ENCODE assay signal across 8 mouse cellular contexts in genomic region chr2:181568272-181569008, GRCm38 (mm10). TPM values are rescaled to one million over a fixed set of nuclear protein-coding genes. Genes with fewer than 3 reads are reported as not detected.
DNase-seq lines count a peak whose midpoint lies in the region; ATAC-seq lines count a peak whose summit lies in the region.

No protein-coding gene starts in this region.

- H3K9ac ChIP-seq in forebrain, embryonic 15.5 days (replicated peaks) = no peak overlapping the region
- peak overlapping the region; percentile 42 for H3K9ac ChIP-seq in liver, embryonic 12.5 days

- ATAC-seq in forebrain, embryonic 15.5 days (replicated peaks) = no peak
- ATAC-seq in liver, embryonic 12.5 days = peak; percentile 83

- DNase-seq in forebrain, embryonic 10.5 days (ENCODE audit: extremely low spot score, low spot score) = peak; percentile 37
- peak; percentile 51 for DNase-seq in urinary bladder, postnatal 25 days (ENCODE audit: low spot score)
- DNase-seq in urinary bladder, adult 18-20 months (ENCODE audit: low spot score in 2 of 2) = no peak
- DNase-seq in forelimb bud, embryonic 11.5 days (ENCODE audit: low read depth, low spot score) = peak; percentile 28
- DNase-seq in spleen, postnatal 36 days (ENCODE audit: low spot score in 2 of 2) = peak; percentile 40 to 52
- no peak for DNase-seq in layer of hippocampus, adult 11-12 months (ENCODE audit: low spot score)

- no peak overlapping the region for H3K27ac ChIP-seq in forebrain, embryonic 10.5 days
- H3K27ac ChIP-seq in forebrain, embryonic 15.5 days (replicated peaks) = no peak overlapping the region
- peak overlapping the region; percentile 75 for H3K27ac ChIP-seq in liver, embryonic 12.5 days

- peaks cover 3% of the 10 kb centered on the region; the same call in 1 of the 2 replicates for H3K4me1 ChIP-seq in forebrain, embryonic 10.5 days
- no peaks in the 10 kb centered on the region for H3K4me1 ChIP-seq in forebrain, embryonic 15.5 days
- H3K4me1 ChIP-seq in liver, embryonic 12.5 days = peaks cover 42% of the 10 kb centered on the region

- H3K36me3 ChIP-seq in forebrain, embryonic 10.5 days (replicated peaks) = peaks cover 7% of the 10 kb centered on the region
- peaks cover 3% of the 10 kb centered on the region; the same call in 1 of the 2 replicates for H3K36me3 ChIP-seq in forebrain, embryonic 15.5 days
- H3K36me3 ChIP-seq in liver, embryonic 12.5 days = peaks cover 20% of the 10 kb centered on the region

- 84% methylated on average over 7 of the region's 7 CpGs for WGBS in forebrain, embryonic 10.5 days
- WGBS in forebrain, embryonic 15.5 days = 81% methylated on average over 7 of the region's 7 CpGs
- 25% methylated on average over 7 of the region's 7 CpGs for WGBS in liver, embryonic 12.5 days (ENCODE audit: insufficient replicate concordance)

- H3K4me2 ChIP-seq in forebrain, embryonic 15.5 days (replicated peaks) = no peak overlapping the region
- H3K4me2 ChIP-seq in liver, embryonic 12.5 days = peak overlapping the region; percentile 45

- no peaks in the 10 kb centered on the region for H3K27me3 ChIP-seq in forebrain, embryonic 10.5 days (ENCODE audit: poor library complexity, severe bottlenecking)
- no peaks in the 10 kb centered on the region for H3K27me3 ChIP-seq in forebrain, embryonic 15.5 days
- H3K27me3 ChIP-seq in liver, embryonic 12.5 days (replicated peaks) = no peaks in the 10 kb centered on the region

- H3K9me3 ChIP-seq in forebrain, embryonic 10.5 days = no peaks in the 10 kb centered on the region
- H3K9me3 ChIP-seq in forebrain, embryonic 15.5 days = no peaks in the 10 kb centered on the region
- no peaks in the 10 kb centered on the region for H3K9me3 ChIP-seq in liver, embryonic 12.5 days (replicated peaks)

- no peak overlapping the region for H3K4me3 ChIP-seq in forebrain, embryonic 10.5 days
- no peak overlapping the region for H3K4me3 ChIP-seq in forebrain, embryonic 15.5 days
- no peak overlapping the region for H3K4me3 ChIP-seq in liver, embryonic 12.5 days

RNA-seq across cellular contexts. Expression of gene Uckl1, which starts 16.3 kb away (rescaled TPM):
- 40.7 and 41.3 TPM in 2 replicates for polyA plus RNA-seq in forebrain, embryonic 10.5 days (2016; fragmentation: Nextera tagmentation; extraction: Ambion mirVana)
- polyA plus RNA-seq in forebrain, embryonic 15.5 days (2015; fragmentation: Nextera tagmentation; extraction: Ambion mirVana) = 61.0 and 63.8 TPM in 2 replicates
- 30.7 and 32.7 TPM in 2 replicates for polyA plus RNA-seq in liver, embryonic 12.5 days (2016; fragmentation: Nextera tagmentation; extraction: Ambion mirVana)

RNA-seq across cellular contexts. Expression of gene Prpf6, which starts 23.2 kb away (rescaled TPM):
- polyA plus RNA-seq in forebrain, embryonic 10.5 days (2016; fragmentation: Nextera tagmentation; extraction: Ambion mirVana) = 78.5 and 86.9 TPM in 2 replicates
- polyA plus RNA-seq in forebrain, embryonic 15.5 days (2015; fragmentation: Nextera tagmentation; extraction: Ambion mirVana) = 72.1 and 75.4 TPM in 2 replicates
- 45.6 and 48.2 TPM in 2 replicates for polyA plus RNA-seq in liver, embryonic 12.5 days (2016; fragmentation: Nextera tagmentation; extraction: Ambion mirVana)

RNA-seq across cellular contexts. Expression of gene Zfp512b, which starts 24.2 kb away (rescaled TPM):
- polyA plus RNA-seq in forebrain, embryonic 10.5 days (2016; fragmentation: Nextera tagmentation; extraction: Ambion mirVana) = 42.2 and 44.0 TPM in 2 replicates
- 76.5 and 83.7 TPM in 2 replicates for polyA plus RNA-seq in forebrain, embryonic 15.5 days (2015; fragmentation: Nextera tagmentation; extraction: Ambion mirVana)
- polyA plus RNA-seq in liver, embryonic 12.5 days (2016; fragmentation: Nextera tagmentation; extraction: Ambion mirVana) = 22.2 and 23.4 TPM in 2 replicates

RNA-seq across cellular contexts. Expression of gene Samd10, which starts 30.6 kb away (rescaled TPM):
- polyA plus RNA-seq in forebrain, embryonic 10.5 days (2016; fragmentation: Nextera tagmentation; extraction: Ambion mirVana) = 31.0 and 31.6 TPM in 2 replicates
- polyA plus RNA-seq in forebrain, embryonic 15.5 days (2015; fragmentation: Nextera tagmentation; extraction: Ambion mirVana) = 110 and 112 TPM in 2 replicates
- polyA plus RNA-seq in liver, embryonic 12.5 days (2016; fragmentation: Nextera tagmentation; extraction: Ambion mirVana) = 2.8 and 3.0 TPM in 2 replicates

RNA-seq across cellular contexts. Expression of gene Dnajc5, which starts 48.2 kb away (rescaled TPM):
- polyA plus RNA-seq in forebrain, embryonic 10.5 days (2016; fragmentation: Nextera tagmentation; extraction: Ambion mirVana) = 92.3 and 92.4 TPM in 2 replicates
- 199 and 209 TPM in 2 replicates for polyA plus RNA-seq in forebrain, embryonic 15.5 days (2015; fragmentation: Nextera tagmentation; extraction: Ambion mirVana)
- 43.6 and 45.0 TPM in 2 replicates for polyA plus RNA-seq in liver, embryonic 12.5 days (2016; fragmentation: Nextera tagmentation; extraction: Ambion mirVana)

Comparison
In these comparisons a context has a peak if more than half of its experiments do, and no peak if none do; other contexts are left out.
1. DNase-seq: peak in forebrain, embryonic 10.5 days (single experiment), urinary bladder, postnatal 25 days (single experiment), forelimb bud, embryonic 11.5 days (single experiment) and spleen, postnatal 36 days (2 of 2); none in urinary bladder, adult 18-20 months (0 of 2) and layer of hippocampus, adult 11-12 months (single experiment).